Mouse (Mus musculus): ENCODE measurements at regions not wholly inside any gene's neighbourhood (a gene's known extent, or its start where the extent isn't known, plus 50 kb on each side); places are given as distances from the start of the nearest gene placed in this dataset.

GRCm38 (mm10) chr4:56086306-56086705 lies 554.0 kb upstream of the Klf4 start:
- TF ChIP-seq JUN (IDR thresholded peaks at IDR 0.05; ENCODE audit: insufficient read depth, low read depth, low read length) (peak; percentile 52; the same call in 1 of the 2 replicates), RCOR1 (conservative IDR thresholded peaks at IDR 0.05; ENCODE audit: low read depth, low read length) (no peak), EP300 (IDR thresholded peaks at IDR 0.05; ENCODE audit: low read length) (peak; percentile 85), KAT2A (IDR thresholded peaks at IDR 0.05; ENCODE audit: insufficient replicate concordance, low read length) (no peak), POLR2AphosphoS2 (IDR thresholded peaks at IDR 0.05; ENCODE audit: low read depth, low read length) (no peak), BHLHE40 (IDR thresholded peaks at IDR 0.05; ENCODE audit: low read depth, low read length) (no peak), RAD21 (IDR thresholded peaks at IDR 0.05; ENCODE audit: low read depth, low read length) (no peak), ELF1 (IDR thresholded peaks at IDR 0.05; ENCODE audit: low read depth, low read length) (no peak), USF1 (IDR thresholded peaks at IDR 0.05; ENCODE audit: low read depth, low read length) (no peak), GABPA (IDR thresholded peaks at IDR 0.05; ENCODE audit: insufficient replicate concordance, low read depth, low read length) (no peak), MAFK (IDR thresholded peaks at IDR 0.05; ENCODE audit: insufficient replicate concordance, low read length) (no peak), JUND (conservative IDR thresholded peaks at IDR 0.05; ENCODE audit: low read depth, low read length) (peak; percentile 46; the same call in 1 of the 2 replicates), TCF12 (IDR thresholded peaks at IDR 0.05; ENCODE audit: low read depth, low read length) (no peak), USF2 (conservative IDR thresholded peaks at IDR 0.05; ENCODE audit: low read depth, low read length) (no peak), HCFC1 (IDR thresholded peaks at IDR 0.05; ENCODE audit: low read depth, low read length) (no peak), NELFE (IDR thresholded peaks at IDR 0.05; ENCODE audit: low read depth, low read length) (no peak), ZMIZ1 (IDR thresholded peaks at IDR 0.05; ENCODE audit: low read depth, low read length) (no peak), ZC3H11A (IDR thresholded peaks at IDR 0.05; ENCODE audit: low read depth, low read length) (no peak), UBTF (IDR thresholded peaks at IDR 0.05; ENCODE audit: low read depth, low read length) (no peak), CTCF (conservative IDR thresholded peaks at IDR 0.05 in 1 of 2, IDR thresholded peaks at IDR 0.05 in 1 of 2; ENCODE audit: low read depth in 2 of 2, low read length in 2 of 2) (no peak), POLR2A (IDR thresholded peaks at IDR 0.05; ENCODE audit: low read depth, low read length) (no peak), ZKSCAN1 (IDR thresholded peaks at IDR 0.05; ENCODE audit: borderline replicate concordance, low read depth, low read length) (no peak), PAX5 (IDR thresholded peaks at IDR 0.05; ENCODE audit: low read length) (no peak), TBP (conservative IDR thresholded peaks at IDR 0.05; ENCODE audit: low read depth, low read length) (no peak), SMC3 (IDR thresholded peaks at IDR 0.05; ENCODE audit: low read depth, low read length) (no peak), MAX (IDR thresholded peaks at IDR 0.05; ENCODE audit: low read length) (no peak), MXI1 (IDR thresholded peaks at IDR 0.05; ENCODE audit: low read depth, low read length) (no peak), MEF2A (IDR thresholded peaks at IDR 0.05; ENCODE audit: borderline replicate concordance, low read depth, low read length) (no peak), E2F4 (IDR thresholded peaks at IDR 0.05; ENCODE audit: insufficient replicate concordance, low read depth, low read length) (no peak), IRF4 (IDR thresholded peaks at IDR 0.05; ENCODE audit: low read depth, low read length) (peak; percentile 85), CHD1 (IDR thresholded peaks at IDR 0.05; ENCODE audit: low read depth, low read length) (no peak), ETS1 (conservative IDR thresholded peaks at IDR 0.05; ENCODE audit: low read depth, low read length) (no peak), MYC (IDR thresholded peaks at IDR 0.05; ENCODE audit: low read depth, low read length) (no peak), ZNF384 (IDR thresholded peaks at IDR 0.05; ENCODE audit: low read depth, low read length) (0 out of 2 replicates have a peak, but pooled peaks have one; percentile 54), SIN3A (IDR thresholded peaks at IDR 0.05; ENCODE audit: low read length) (no peak), CHD2 (IDR thresholded peaks at IDR 0.05; ENCODE audit: low read length) (no peak), NRF1 (IDR thresholded peaks at IDR 0.05; ENCODE audit: low read depth, low read length) (no peak)
- DNase-seq (ENCODE audit: extremely low read depth) = peak; percentile 29
- H3K36me3 ChIP-seq (replicated peaks in 1 of 2; ENCODE audit: control insufficient read depth in 1 of 2, insufficient read depth in 1 of 2, low read length in 1 of 2) = no peaks in the 10 kb centered on the region

More at GRCm38 (mm10) chr4:56086306-56086705, 554.0 kb upstream of the Klf4 start:
- no peaks in the 10 kb centered on the region for H3K27me3 ChIP-seq (replicated peaks)
- H3K9ac ChIP-seq (ENCODE audit: insufficient read depth, low read depth) = no peak overlapping the region
- H3K4me3 ChIP-seq (replicated peaks in 1 of 3; ENCODE audit: low read depth in 2 of 3, low read length in 2 of 3, poor library complexity in 1 of 3) = no peak overlapping the region
- H3K4me2 ChIP-seq (ENCODE audit: insufficient read depth, low read depth, poor library complexity, severe bottlenecking) = no peak overlapping the region
- dilution Hi-C loops (cut with MboI; ENCODE audit: extremely low pct_ligation_motif_present, extremely low pct_unique_long_range_greater_than_20kb, low sequenced_read_pairs) (no loop called here), in situ Hi-C loops (cut with MboI; ENCODE audit: low pct_ligation_motif_present, low pct_unique_long_range_greater_than_20kb, low sequenced_read_pairs) (no loop called here)
- H3K4me1 ChIP-seq (ENCODE audit: control insufficient read depth in 1 of 2, insufficient read depth in 2 of 2) = peaks cover 0 to 14% of the 10 kb centered on the region in 2 experiments; a peak in 2 of 4 replicates
- H3K9me3 ChIP-seq (replicated peaks; ENCODE audit: low read length) = no peaks in the 10 kb centered on the region
- no peak overlapping the region for H3K27ac ChIP-seq (ENCODE audit: insufficient read depth, low read depth)
- no peaks in the 10 kb centered on the region for H3K79me2 ChIP-seq (replicated peaks; ENCODE audit: control insufficient read depth, extremely low read depth, insufficient read depth, poor library complexity, severe bottlenecking)

Measured in CH12.LX (cell line).